Mouse (Mus musculus) regulatory T cell (primary cell): ENCODE data around the gene Hint1.

Experiments used
- in situ Hi-C: fragments of 300-600 bp; cut with MboI, MseI; formaldehyde crosslinking; loops from one replicate; pipeline ENCODE4 v1.15.1; 2025; ENCODE audit warnings: high pct_unique_total_duplicates

Hint1 gene

DNA sequence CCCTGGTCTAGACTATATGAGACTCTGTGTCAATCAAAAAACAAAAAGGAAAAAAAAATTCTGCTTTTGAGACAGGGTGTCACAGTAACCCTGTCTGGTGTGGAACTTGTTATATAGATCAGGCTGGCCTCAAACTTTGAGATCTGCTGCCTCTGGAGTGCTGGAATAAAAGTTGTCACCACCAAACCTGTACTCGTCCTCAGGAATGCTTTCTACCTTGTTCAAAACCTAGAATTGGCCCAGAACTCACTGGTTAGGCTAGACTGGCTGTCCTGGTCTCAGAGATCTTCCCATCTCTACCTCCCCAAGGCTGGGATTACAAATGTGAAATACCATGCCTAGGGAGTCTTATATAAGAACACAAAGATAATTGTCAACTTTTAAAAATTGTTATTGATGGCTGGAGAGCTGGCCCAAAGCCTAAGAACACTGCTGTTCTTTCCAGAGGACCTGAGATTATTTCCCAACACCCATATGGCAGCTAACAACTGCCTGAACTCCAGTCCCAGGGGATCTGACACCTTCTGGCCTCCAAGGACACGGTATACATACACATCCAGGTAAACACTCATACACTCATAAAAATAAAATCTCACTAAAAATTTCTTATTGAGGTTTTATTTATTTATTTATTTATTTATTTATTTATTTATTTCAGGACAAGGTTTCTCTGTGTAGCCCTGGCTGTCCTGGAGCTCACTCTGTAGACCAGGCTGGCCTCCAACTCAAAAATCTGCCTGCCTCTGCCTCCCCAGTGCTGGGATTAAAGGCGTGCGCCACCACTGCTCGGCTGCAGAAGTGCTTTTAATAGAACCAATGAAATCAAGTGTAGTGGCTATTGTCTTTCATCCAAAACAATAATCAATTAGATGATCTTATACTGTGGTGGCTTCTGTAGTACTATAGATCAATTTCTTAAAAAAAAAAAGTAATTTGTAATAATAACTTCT lies 4.4 kb upstream of the Hint1 start:
- in situ Hi-C loops, result loop anchor here (5.0 kb wide), 1 partner anchor 74 kb away; the partner anchor contains the start of gene Cdc42se2

GRCm38 (mm10) chr11:54862621-54863520 lies 3.3 kb upstream of the Hint1 start:
- in situ Hi-C loops, result loop anchor here (5.0 kb wide), 1 partner anchor 76 kb away; the partner anchor contains the start of gene Cdc42se2

DNA sequence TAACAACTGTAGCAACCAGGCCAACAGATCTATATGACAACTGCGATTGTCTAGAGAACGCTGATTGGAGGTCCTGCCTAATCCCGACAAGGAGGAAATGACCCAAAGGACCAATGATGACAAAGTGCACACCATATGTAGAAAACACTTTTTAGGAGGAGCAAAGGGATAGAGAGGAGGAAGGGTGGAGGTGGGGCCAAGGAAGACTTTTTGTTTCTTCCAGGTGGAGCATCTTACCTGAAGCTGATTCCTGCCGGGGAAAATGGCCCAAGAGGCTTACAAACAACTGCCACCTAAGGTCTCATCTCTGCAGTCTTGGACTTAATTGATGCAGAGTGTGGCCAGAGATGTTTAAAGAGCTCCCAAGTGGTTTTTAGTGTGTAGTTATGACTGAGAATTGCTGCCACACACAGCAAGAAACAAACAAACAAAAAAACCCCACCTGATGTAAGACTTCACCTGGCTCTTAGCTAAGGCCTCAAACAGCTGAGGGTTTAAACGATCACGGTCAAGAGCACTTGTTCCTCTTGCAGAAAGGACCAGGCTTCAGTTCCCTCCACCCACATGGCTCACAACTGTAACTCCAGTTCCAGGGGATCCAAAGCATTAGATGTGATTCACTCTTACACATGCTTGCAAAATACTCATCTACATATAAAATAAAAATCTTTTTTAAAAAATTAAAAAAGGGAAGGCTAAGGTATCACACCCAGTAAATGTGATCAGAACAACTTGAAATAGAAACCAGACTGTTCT lies 675 bp upstream of the Hint1 start:
- in situ Hi-C loops, result loop anchor here (5.0 kb wide), 1 partner anchor 158 kb away; no protein-coding TSS in a partner anchor

DNA sequence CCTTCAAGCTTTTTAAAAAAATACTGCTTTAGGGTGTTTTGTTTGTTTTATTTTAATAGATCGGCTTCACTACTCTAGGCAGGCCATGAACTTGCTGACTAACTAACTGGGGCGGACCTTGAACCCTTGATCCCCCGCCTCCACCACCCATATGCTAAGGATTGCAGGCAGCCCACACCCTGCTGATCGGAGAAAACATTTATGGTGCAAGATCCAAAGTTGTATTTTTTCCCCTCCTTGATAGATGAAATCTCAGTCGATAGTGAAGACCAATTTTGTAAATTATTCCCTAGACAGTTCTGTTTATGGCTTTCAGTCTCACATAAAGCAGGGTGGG lies 834 bp downstream of the Hint1 start:
- in situ Hi-C loops, result loop anchor here (5.0 kb wide), 1 partner anchor 160 kb away; no protein-coding TSS in a partner anchor

DNA sequence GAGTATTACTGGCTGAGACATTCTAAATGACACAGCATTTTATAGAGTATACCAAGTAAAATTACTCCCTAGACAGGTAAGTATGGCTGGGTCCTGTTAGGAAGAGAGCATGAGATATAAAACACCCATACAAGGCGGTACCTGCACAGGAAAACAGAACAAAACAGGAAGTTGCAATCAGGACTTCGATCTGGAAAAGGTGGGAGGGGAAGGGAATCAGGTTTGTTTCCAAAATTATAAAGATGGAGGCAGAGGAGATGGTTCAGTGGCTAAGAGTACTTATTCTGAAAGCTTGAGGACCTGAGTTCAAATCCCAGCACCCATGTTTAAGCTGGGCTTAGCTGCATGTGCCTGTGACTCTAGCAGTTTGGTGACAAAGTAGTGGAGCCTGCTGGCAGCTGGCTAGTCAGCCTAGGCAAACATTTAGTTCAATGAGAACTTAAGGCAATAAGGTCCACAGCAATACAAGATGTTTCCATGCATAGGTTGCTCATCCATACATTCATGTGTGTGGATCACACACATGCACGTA lies 1.8 kb downstream of the Hint1 start:
- in situ Hi-C loops, result loop anchor here (5.0 kb wide), 1 partner anchor 161 kb away; no protein-coding TSS in a partner anchor

DNA sequence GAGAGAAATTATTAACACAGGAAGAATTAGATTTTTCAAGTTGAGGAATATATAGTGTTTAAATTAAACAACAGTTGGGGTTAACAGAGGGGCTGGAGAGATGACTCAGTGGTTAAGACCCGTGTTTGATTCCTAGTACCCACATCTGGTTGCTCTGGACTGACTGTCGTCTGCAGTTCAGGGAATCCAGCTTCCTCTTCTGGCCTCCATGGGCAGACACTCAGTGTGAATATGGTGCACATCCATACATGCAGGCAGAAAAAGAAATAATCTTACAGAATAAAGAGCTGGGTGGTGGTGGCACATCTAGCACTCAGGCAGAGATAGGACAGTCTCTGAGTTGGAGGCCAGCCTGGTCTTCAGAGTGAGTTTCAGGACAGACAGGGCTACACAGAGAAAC lies 2.3 kb downstream of the Hint1 start:
- in situ Hi-C loops, result loop anchor here (5.0 kb wide), 1 partner anchor 161 kb away; no protein-coding TSS in a partner anchor

DNA sequence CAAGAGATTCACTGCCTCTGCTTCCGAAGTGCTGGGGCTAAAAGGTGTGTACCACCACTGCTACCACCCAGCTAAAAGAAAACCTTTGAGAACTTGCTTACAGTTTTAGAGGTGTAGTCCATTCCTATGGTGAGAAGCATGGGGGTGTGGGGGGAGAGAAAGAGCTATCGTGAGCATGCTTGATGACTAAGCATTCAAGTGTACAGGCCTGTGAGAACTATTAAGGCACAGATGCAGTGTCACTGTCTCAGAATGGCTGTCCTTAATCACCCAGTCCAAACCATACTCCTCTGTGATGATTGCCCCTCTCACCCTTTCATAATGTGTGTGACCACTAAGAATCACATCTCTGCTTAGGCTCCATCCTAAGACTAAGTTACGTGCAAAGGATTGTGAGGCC lies 3.1 kb downstream of the Hint1 start:
- in situ Hi-C loops, result loop anchor here (5.0 kb wide), 1 partner anchor 162 kb away; no protein-coding TSS in a partner anchor

DNA sequence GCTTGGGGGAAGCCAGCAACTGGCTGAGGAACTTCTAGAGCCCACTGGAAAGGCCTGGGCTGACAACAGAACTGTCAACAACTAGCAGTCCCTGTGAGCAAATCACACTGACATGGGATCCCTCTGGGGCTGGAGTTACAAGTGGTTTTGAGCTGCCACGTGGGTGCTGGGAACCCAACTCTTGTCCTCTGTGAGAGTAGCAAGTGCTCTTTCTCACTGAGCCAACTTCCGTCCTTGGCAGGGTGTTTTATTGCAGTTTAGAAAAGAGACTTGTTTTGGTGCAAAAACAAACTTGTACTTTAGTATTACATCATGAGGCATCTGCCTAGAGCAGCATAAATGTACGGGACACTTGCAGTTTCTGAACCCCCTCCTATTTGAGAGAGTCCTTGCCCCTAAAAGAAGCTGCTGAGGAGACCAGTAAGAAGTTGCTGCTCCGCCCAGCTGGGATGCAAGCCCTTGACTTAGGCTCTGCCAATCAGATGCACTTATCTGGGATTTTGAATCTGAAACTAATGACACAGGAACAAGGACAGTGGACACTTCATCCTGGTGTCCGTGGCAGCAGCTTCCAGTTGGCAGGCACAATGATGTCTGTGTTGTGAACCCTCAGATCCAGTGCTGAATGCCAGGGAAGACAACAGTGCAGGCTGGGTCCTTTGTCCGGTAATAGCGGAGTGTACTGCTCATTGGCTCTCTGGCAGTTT lies 5.8 kb downstream of the Hint1 start:
- in situ Hi-C loops, result no loop called here

GRCm38 (mm10) chr11:54876031-54876430 lies 9.8 kb downstream of the Hint1 start:
- in situ Hi-C loops, result no loop called here

DNA sequence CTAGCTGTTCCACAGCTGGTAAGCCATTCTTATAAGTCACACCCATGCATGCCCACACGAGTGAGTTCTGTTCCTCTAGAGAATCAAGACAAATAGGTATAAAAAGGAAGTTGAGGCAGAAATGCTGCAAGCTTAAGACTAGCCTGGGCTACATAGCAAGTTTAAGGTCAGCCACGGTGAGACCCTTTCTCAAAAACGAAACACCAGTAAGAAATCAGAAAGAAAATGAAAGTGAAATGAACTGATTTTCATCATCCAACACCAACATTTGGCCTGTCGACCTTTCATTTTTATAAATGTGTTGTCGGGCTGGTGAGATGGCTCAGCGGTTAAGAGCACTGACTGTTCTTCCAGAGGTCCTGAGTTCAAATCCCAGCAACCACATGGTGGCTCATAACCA lies 12.7 kb downstream of the Hint1 start:
- in situ Hi-C loops, result no loop called here

DNA sequence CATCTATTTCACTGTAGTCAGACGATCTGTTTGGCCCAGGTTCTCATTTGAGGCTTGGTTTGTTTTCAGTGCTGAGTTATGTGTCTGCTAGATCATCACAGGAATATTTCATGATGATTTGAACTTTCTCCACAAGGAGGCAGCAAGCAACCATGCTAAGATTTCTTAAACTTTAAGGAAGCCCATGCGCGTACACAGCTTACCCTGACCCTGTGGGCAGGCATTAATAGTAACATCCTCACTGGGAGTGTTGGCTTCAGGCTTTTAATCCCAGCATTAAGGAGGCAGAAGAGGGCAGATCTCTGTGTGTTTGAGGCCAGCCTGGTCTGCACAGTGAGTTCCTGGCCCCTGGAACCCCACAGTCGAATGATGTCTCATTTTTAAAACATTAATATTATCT lies 13.3 kb downstream of the Hint1 start:
- in situ Hi-C loops, result no loop called here

DNA sequence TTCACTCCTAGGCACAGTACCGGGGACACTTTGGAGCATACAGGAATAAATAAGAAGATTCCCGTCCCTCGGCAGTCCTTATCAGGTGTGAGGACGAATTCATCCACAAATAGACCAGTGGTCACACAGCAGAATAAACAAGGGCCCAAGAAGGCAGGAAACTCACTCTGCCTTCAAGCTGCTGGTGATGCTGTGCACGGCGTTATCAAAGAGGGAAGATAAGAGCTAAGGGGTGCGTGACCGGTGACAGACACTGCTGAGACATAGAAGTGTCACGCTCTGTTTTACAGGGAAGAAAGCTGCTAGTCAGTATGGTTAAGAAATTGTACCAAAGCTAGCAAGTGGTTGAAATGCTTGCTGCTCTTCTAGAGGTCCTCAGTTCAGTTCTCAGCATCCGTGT lies 13.7 kb downstream of the Hint1 start:
- in situ Hi-C loops, result loop anchor here (10.0 kb wide), 2 partner anchors 55 to 105 kb away; no protein-coding TSS in a partner anchor

GRCm38 (mm10) chr11:54881051-54881474 lies 14.9 kb downstream of the Hint1 start:
- in situ Hi-C loops, result loop anchor here (10.0 kb wide), 2 partner anchors 54 to 104 kb away; no protein-coding TSS in a partner anchor

DNA sequence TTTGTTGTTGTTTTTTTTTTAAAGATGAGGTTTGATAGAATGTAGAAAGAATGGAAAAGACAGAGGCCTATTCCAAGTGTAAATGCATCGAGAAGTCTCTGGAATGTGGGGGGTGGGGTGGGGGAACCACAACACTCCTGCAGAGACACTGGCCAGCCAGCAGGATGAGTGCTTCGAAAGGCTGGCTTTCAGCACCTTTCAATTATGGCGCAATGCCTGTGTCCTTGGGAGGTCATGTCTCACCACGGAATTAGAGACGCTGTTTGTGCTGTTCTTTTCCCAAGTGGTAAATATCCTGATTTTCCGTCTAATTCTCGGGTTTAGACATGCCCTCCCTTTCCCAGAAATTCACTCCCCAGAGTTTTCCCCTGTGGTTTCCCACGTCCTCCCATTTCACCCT lies 16.5 kb downstream of the Hint1 start:
- in situ Hi-C loops, result loop anchor here (10.0 kb wide), 2 partner anchors 52 to 102 kb away; no protein-coding TSS in a partner anchor

DNA sequence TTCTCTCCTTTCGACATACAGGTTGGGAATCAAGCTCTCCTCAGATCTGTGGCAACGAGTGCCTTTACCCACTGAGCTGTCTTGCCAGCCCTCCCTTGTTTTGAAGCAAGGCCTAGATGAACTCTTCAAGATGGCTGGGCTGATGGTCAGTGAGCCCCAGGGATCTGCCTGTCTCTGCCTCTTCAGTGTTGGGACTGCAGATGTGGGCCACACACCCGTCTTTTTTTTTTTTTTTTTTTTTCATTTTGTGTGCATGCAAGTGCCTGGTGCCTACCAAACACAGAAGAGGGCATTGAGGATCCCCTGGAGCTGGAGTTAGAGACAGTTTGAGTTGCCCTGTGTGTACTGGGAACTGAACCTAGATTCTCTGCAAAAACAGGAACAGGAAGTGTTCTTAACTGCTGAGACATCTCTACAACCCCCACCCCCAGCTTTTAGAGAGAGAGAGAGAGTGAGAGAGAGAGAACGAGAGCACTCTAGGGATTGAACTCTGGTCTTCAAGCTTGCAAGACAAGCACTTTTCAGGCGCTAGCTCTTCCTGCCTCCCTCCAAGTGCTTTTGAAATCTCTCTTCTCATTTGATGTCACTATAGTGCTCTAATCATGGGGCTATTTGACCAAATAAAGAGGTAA lies 18.1 kb downstream of the Hint1 start:
- in situ Hi-C loops, result loop anchor here (10.0 kb wide), 2 partner anchors 50 to 100 kb away; no protein-coding TSS in a partner anchor

- in situ Hi-C loops, result loop anchor here (10.0 kb wide), 2 partner anchors 50 to 100 kb away; no protein-coding TSS in a partner anchor
Observed at GRCm38 (mm10) chr11:54884937-54885336, 18.8 kb downstream of the Hint1 start.

GRCm38 (mm10) chr11:54885406-54885805 lies 19.2 kb downstream of the Hint1 start:
- in situ Hi-C loops, result loop anchor here (10.0 kb wide), 2 partner anchors 49 to 99 kb away; no protein-coding TSS in a partner anchor

- in situ Hi-C loops, result loop anchor here (10.0 kb wide), 2 partner anchors 47 to 97 kb away; no protein-coding TSS in a partner anchor
Observed at GRCm38 (mm10) chr11:54887927-54888326, 21.7 kb downstream of the Hint1 start.

GRCm38 (mm10) chr11:54891341-54891740 lies 25.2 kb downstream of the Hint1 start:
- in situ Hi-C loops, result no loop called here
